Mouse (Mus musculus) lung, embryonic 14.5 days (tissue): ENCODE data around the gene 4930544D05Rik. TPM values are rescaled to one million over a fixed set of nuclear protein-coding genes. Genes with fewer than 3 reads are reported as not detected.
"Not testable (repeated sequence)": the region's sequence is repeated elsewhere in the genome, so short reads cannot be mapped to it uniquely, and the experiment has no call there.

Source experiments
- ATAC-seq: fragments of 200-750 bp; cut with Nextera tagmentation; 2 replicates; pipeline ENCODE4 v1.8.0; 2017; ENCODE audit warnings: mild to moderate bottlenecking, moderate TSS enrichment, moderate library complexity; ENCODE audit not compliant: insufficient read depth
- DNase-seq: peaks from one replicate; pipeline ENCODE4 v3.0.0-alpha.2; 2015
- H3K27ac ChIP-seq: fragments of 300-500 bp; sonication (generic); 2 replicates; pipeline ENCODE4 v1.5.1; 2014; ENCODE audit warnings: low read depth, mild to moderate bottlenecking, moderate library complexity
- H3K27me3 ChIP-seq: fragments of 300-500 bp; sonication (generic); 2 replicates; pipeline ENCODE4 v1.6.1; 2014; ENCODE audit warnings: low read length, control low read depth; ENCODE audit not compliant: insufficient read depth
- H3K36me3 ChIP-seq: fragments of 300-500 bp; sonication (generic); 2 replicates; pipeline ENCODE4 v1.6.1; 2014; ENCODE audit warnings: control low read depth; ENCODE audit not compliant: insufficient read depth
- H3K4me1 ChIP-seq: fragments of 300-500 bp; sonication (generic); 2 replicates; pipeline ENCODE4 v1.6.1; 2014; ENCODE audit warnings: antibody characterized with exemption, control low read depth; ENCODE audit not compliant: insufficient read depth
- H3K4me2 ChIP-seq: fragments of 300-500 bp; sonication (generic); 2 replicates; pipeline ENCODE4 v1.6.1; 2014; ENCODE audit warnings: mild to moderate bottlenecking
- H3K4me3 ChIP-seq: fragments of 300-500 bp; sonication (generic); 2 replicates; pipeline ENCODE4 v1.5.1; 2014; ENCODE audit warnings: low read depth, low read length
- H3K9ac ChIP-seq: fragments of 300-500 bp; sonication (generic); 2 replicates; pipeline ENCODE4 v1.6.1; 2014
- H3K9me3 ChIP-seq: fragments of 300-500 bp; sonication (generic); 2 replicates; pipeline ENCODE4 v1.6.1; 2016; ENCODE audit warnings: low read depth, low read length, control low read depth
- CTCF ChIP-seq: IDR thresholded peaks from 2 replicates; pipeline ENCODE4 v1.5.1; 2016; ENCODE audit warnings: antibody characterized with exemption, low read depth
- WGBS: fragments of 180-500 bp; shearing (Covaris S2); extraction: QIAGEN DNeasy Blood & Tissue Kit; methylation state at CpG from one replicate; pipeline ENCODE4 v1.1.7; 2014; 5-methylcytosine and 5-hydroxymethylcytosine counted together
- polyA plus RNA-seq: library from polyadenylated mRNA; unstranded; fragments of >200 nt; fragmentation: Nextera tagmentation; extraction: Ambion mirVana; gene quantifications from 2 replicates; pipeline ENCODE4 v1.2.1, GENCODE M21; 2014

Gene 4930544D05Rik
- polyA plus RNA-seq, result not detected in 2 replicates

DNA sequence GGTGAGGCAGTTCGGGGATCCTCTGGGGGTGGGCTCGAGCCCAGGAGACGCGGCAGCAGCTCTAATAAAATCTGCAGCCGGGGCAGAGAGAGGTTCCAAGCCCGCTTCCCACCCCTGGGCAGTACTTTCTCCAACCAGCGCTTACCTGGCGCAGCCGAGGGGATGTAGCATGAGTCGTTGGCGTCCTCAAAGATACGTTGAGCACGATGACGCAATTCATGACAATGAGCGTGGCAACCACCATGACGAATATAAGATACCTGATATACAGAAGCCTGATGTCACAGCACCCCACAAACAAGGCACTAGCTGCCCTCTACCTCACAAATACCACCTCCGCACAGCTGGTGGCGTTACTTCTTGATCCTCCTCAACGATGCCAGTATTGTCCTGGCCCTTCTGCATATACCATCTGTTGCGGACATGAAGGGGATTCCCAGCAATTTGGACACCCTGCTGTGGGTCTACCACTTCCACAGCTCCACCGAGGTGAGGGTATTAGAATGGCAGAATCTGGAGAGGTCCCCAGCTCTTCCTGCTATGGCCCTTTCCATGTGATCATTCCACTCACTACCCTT is at the start of gene 4930544D05Rik:
Gene 4930544D05Rik (plus strand): TSS at position 333 of the 578 bp plus-strand sequence.
- Histone ChIP-seq H3K4me1 (peaks cover 10% of the 10 kb centered on the region; the same call in 1 of the 2 replicates), H3K4me2 (peak within 1 kb of the TSS; percentile 76), H3K27ac (peak within 1 kb of the TSS; percentile 46; the same call in 1 of the 2 replicates), H3K9ac (peak within 1 kb of the TSS; percentile 55), H3K9me3 (no peaks in the 10 kb centered on the region), H3K36me3 (peaks cover 29% of the 10 kb centered on the region; the same call in 1 of the 2 replicates), H3K27me3 (no peaks in the 10 kb centered on the region), H3K4me3 (peak within 1 kb of the TSS; percentile 40)
- no peak for TF ChIP-seq CTCF
- no peak for DNase-seq
- 14% methylated on average over 21 of the region's 21 CpGs for WGBS
- no peak for ATAC-seq

DNA sequence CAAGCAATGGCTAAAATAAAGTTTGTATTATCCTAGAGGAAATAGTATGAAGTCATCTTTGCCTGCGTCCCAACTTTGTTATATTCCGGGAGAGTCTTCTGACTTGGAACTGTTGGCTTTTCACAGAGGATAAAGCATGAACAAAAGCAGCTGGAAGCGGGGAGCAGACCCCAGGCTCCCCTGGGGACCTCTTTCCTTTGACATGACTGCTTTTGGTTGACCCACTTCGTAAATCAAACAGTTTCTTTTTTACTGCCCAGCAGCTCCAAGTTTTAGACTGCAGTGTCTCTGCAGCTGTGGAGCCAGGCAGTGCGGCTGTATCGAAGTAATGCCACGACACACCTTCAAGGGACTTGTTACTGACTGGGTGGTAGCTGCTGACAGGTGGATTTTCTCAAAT is 49.1 kb upstream of the 4930544D05Rik start:
- peaks cover 9% of the 10 kb centered on the region; the same call in 1 of the 2 replicates for H3K4me1 ChIP-seq
- WGBS, result 65% methylated on average over 7 of the region's 7 CpGs
- no peak overlapping the region for H3K9ac ChIP-seq
- H3K27me3 ChIP-seq, result no peaks in the 10 kb centered on the region
- no peak overlapping the region for H3K4me2 ChIP-seq
- H3K27ac ChIP-seq, result no peak overlapping the region
- TF ChIP-seq CTCF, result no peak
- no peaks in the 10 kb centered on the region; the same call in 1 of the 2 replicates for H3K36me3 ChIP-seq
- H3K4me3 ChIP-seq, result no peak overlapping the region
- ATAC-seq (no peak), DNase-seq (no peak)
- no peaks in the 10 kb centered on the region for H3K9me3 ChIP-seq

DNA sequence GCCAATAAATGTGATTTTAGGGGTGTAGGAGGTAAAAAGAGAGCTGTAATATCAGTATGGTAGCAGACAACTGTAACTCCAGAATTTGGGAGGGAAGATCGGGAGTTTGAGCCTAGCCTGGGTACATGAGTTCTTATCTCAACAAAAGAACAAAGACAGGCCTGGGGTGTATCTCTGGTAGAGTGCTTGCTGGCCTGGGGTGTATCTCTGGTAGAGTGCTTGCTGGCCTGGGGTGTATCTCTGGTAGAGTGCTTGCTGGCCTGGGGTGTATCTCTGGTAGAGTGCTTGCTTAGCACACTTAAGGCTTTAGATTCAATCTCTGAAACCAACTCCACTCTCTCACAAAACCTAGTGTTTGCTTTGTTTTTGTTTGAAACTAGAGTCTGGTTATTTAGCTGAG is 45.0 kb upstream of the 4930544D05Rik start:
- H3K4me3 ChIP-seq, H3K4me2 ChIP-seq, DNase-seq, H3K9me3 ChIP-seq, H3K36me3 ChIP-seq, ATAC-seq, H3K27me3 ChIP-seq, H3K9ac ChIP-seq, H3K27ac ChIP-seq, H3K4me1 ChIP-seq: not testable (repeated sequence)
- WGBS, result 81% methylated on average over 1 of the region's 1 CpGs

GRCm38 (mm10) chr11:70571641-70572040 is 44.0 kb upstream of the 4930544D05Rik start:
- WGBS, result 85% methylated on average over 1 of the region's 1 CpGs
- DNase-seq, result no peak
- no peak overlapping the region for H3K27ac ChIP-seq
- no peak overlapping the region for H3K4me3 ChIP-seq
- peaks cover 4% of the 10 kb centered on the region; the same call in 1 of the 2 replicates for H3K36me3 ChIP-seq
- no peak overlapping the region for H3K9ac ChIP-seq
- no peak for ATAC-seq
- no peaks in the 10 kb centered on the region for H3K27me3 ChIP-seq
- no peak overlapping the region for H3K4me2 ChIP-seq
- no peaks in the 10 kb centered on the region for H3K9me3 ChIP-seq
- no peak for TF ChIP-seq CTCF
- H3K4me1 ChIP-seq, result no peaks in the 10 kb centered on the region

DNA sequence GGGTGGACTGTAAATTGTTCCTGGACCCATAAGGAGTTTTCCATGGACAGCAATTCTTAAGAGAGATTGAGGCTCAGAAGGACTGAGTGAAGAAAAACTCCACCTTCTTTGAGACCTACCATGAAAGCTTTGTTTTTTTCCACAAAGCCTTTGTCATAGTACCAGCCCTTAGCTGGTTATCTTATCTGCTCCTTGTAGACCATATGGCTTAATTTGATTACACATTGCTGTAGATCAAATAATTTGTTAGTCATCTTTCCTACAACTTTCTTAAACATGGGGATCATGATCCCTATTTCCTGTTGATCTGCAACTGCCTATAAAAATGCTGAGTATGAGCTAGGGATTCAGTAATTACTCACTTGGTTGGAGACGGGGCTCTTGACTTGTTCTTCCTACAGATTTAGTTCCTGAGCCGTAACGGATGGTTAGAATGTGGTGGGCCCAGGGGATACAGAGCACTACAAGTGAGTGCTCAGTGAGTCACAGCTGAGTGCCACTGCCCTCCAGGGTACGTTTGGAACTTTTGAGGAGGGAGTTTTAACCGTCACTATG is 43.2 kb upstream of the 4930544D05Rik start:
- Histone ChIP-seq H3K9me3 (no peaks in the 10 kb centered on the region), H3K9ac (no peak overlapping the region), H3K4me2 (no peak overlapping the region), H3K4me1 (no peaks in the 10 kb centered on the region), H3K36me3 (peaks cover 4% of the 10 kb centered on the region; the same call in 1 of the 2 replicates), H3K27ac (no peak overlapping the region), H3K27me3 (no peaks in the 10 kb centered on the region), H3K4me3 (no peak overlapping the region)
- ATAC-seq (no peak), DNase-seq (no peak)
- WGBS, result 43% methylated on average over 5 of the region's 5 CpGs
- no peak for TF ChIP-seq CTCF

DNA sequence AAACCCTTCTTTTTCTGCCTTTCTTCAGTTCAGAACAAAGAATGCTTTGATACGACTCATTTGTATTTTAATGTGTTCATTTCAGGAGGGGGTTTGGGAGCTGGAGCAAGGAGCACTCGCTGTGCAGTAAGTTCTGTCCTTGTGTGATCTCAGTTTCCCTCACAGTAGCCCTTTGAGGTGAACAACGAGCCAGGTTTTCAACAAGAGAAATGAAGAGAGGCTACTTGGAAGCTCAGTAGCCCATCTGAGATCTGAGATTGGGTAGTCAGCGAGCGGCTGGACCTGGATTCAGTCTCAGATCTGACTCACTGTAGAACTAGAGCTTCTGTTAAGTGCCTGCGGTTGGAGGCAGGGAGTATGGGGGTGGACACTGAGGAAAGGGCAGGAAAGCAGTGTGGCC is 41.8 kb upstream of the 4930544D05Rik start:
- 0 out of 2 replicates have a peak, but pooled peaks cover 4% of the 10 kb centered on the region for H3K36me3 ChIP-seq
- H3K4me1 ChIP-seq, result 0 out of 2 replicates have a peak, but pooled peaks cover 4% of the 10 kb centered on the region
- DNase-seq, result no peak
- H3K4me3 ChIP-seq, result no peak overlapping the region
- ATAC-seq, result no peak
- TF ChIP-seq CTCF, result no peak
- no peak overlapping the region for H3K9ac ChIP-seq
- H3K9me3 ChIP-seq, result no peaks in the 10 kb centered on the region
- H3K27ac ChIP-seq, result no peak overlapping the region
- H3K27me3 ChIP-seq, result no peaks in the 10 kb centered on the region
- no peak overlapping the region for H3K4me2 ChIP-seq
- WGBS, result 77% methylated on average over 6 of the region's 6 CpGs

- TF ChIP-seq CTCF, result no peak
- 0 out of 2 replicates have a peak, but pooled peaks cover 4% of the 10 kb centered on the region for H3K36me3 ChIP-seq
- peaks cover 8% of the 10 kb centered on the region; the same call in 1 of the 2 replicates for H3K4me1 ChIP-seq
- no peak overlapping the region for H3K27ac ChIP-seq
- no peak for DNase-seq
- ATAC-seq, result no peak
- H3K9ac ChIP-seq, result no peak overlapping the region
- 70% methylated on average over 3 of the region's 3 CpGs for WGBS
- no peak overlapping the region for H3K4me2 ChIP-seq
- H3K4me3 ChIP-seq, result no peak overlapping the region
- H3K9me3 ChIP-seq, result no peaks in the 10 kb centered on the region
- H3K27me3 ChIP-seq, result no peaks in the 10 kb centered on the region
Measured at GRCm38 (mm10) chr11:70577201-70577600, 38.4 kb upstream of the 4930544D05Rik start.
